Mouse (Mus musculus) heart, embryonic 15.5 days (tissue): ENCODE results near the gene Hist1h4j. TPM values are rescaled to one million over a fixed set of nuclear protein-coding genes. Genes with fewer than 3 reads are reported as not detected.
A peak's percentile ranks its signal among the peaks of the same experiment; 100 is the strongest.
"Not testable (repeated sequence)": the region's sequence is repeated elsewhere in the genome, so short reads cannot be mapped to it uniquely, and the experiment has no call there.

Source experiments
- ATAC-seq: fragments of 200-750 bp; cut with Nextera tagmentation; replicated peaks from 2 replicates; pipeline ENCODE4 v1.8.0; 2017; ENCODE audit warnings: low read depth, moderate TSS enrichment; ENCODE audit not compliant: insufficient number of reproducible peaks, insufficient read depth, low FRiP score
- H3K27ac ChIP-seq: fragments of 300-500 bp; sonication (generic); 2 replicates; pipeline ENCODE4 v1.5.1; 2015; ENCODE audit warnings: mild to moderate bottlenecking, inconsistent platforms
- H3K27me3 ChIP-seq: fragments of 300-500 bp; sonication (generic); 2 replicates; pipeline ENCODE4 v1.6.1; 2015; ENCODE audit warnings: inconsistent platforms
- H3K36me3 ChIP-seq: fragments of 300-500 bp; sonication (generic); 2 replicates; pipeline ENCODE4 v1.6.1; 2015; ENCODE audit warnings: mild to moderate bottlenecking, inconsistent platforms
- H3K4me1 ChIP-seq: fragments of 300-500 bp; sonication (generic); replicated peaks from 2 replicates; pipeline ENCODE4 v1.6.1; 2015; ENCODE audit warnings: inconsistent platforms
- H3K4me2 ChIP-seq: fragments of 300-500 bp; sonication (generic); 2 replicates; pipeline ENCODE4 v1.6.1; 2015; ENCODE audit warnings: inconsistent platforms, mild to moderate bottlenecking, moderate library complexity
- H3K4me3 ChIP-seq: fragments of 300-500 bp; sonication (generic); 2 replicates; pipeline ENCODE4 v1.5.1; 2015; ENCODE audit warnings: mild to moderate bottlenecking, inconsistent platforms
- H3K9ac ChIP-seq: fragments of 300-500 bp; sonication (generic); 2 replicates; pipeline ENCODE4 v1.6.1; 2015; ENCODE audit warnings: mild to moderate bottlenecking, inconsistent platforms
- H3K9me3 ChIP-seq: fragments of 300-500 bp; sonication (generic); replicated peaks from 2 replicates; pipeline ENCODE4 v1.6.1; 2016; ENCODE audit warnings: inconsistent platforms
- WGBS: fragments of 180-500 bp; shearing (Covaris S2); methylation state at CpG from one replicate; pipeline ENCODE4 v1.1.7; 2015; ENCODE audit warnings: mixed read lengths; 5-methylcytosine and 5-hydroxymethylcytosine counted together
- polyA plus RNA-seq: library from polyadenylated mRNA; unstranded; fragments of >200 nt; fragmentation: Nextera tagmentation; extraction: Ambion mirVana; gene quantifications from 2 replicates; pipeline ENCODE4 v1.2.1, GENCODE M21; 2015

Hist1h4j gene
- polyA plus RNA-seq, result 0.66 and 0.67 TPM in 2 replicates

GRCm38 (mm10) chr13:21734906-21735767 lies at the start of gene Hist1h4j:
TSS of gene Hist1h4j (plus strand) at chr13:21735064.
- H3K9ac ChIP-seq, result peak within 1 kb of the TSS; percentile 64
- H3K9me3 ChIP-seq, H3K27me3 ChIP-seq, H3K36me3 ChIP-seq, H3K4me1 ChIP-seq: not testable (repeated sequence)
- peak; percentile 90 for ATAC-seq
- WGBS, result under 1% methylated on average over 46 of the region's 56 CpGs
- peak within 1 kb of the TSS; percentile 94 for H3K27ac ChIP-seq
- peak within 1 kb of the TSS; percentile 56 for H3K4me3 ChIP-seq
- H3K4me2 ChIP-seq, result peak within 1 kb of the TSS; percentile 81

GRCm38 (mm10) chr13:21697811-21698210 lies 37.1 kb upstream of the Hist1h4j start, which contains the start of gene Olfr1359:
TSS of gene Olfr1359 (plus strand) at chr13:21698111.
- H3K4me1 ChIP-seq, result no peaks in the 10 kb centered on the region
- no peaks in the 10 kb centered on the region for H3K36me3 ChIP-seq
- no peaks in the 10 kb centered on the region for H3K27me3 ChIP-seq
- H3K27ac ChIP-seq, result no peak within 1 kb of the TSS
- no peak within 1 kb of the TSS for H3K4me3 ChIP-seq
- H3K9me3 ChIP-seq, result no peaks in the 10 kb centered on the region
- no peak within 1 kb of the TSS for H3K9ac ChIP-seq
- no peak for ATAC-seq
- H3K4me2 ChIP-seq, result no peak within 1 kb of the TSS

- H3K4me2 ChIP-seq, result no peak overlapping the region
- H3K4me3 ChIP-seq, result no peak overlapping the region
- no peaks in the 10 kb centered on the region for H3K9me3 ChIP-seq
- no peaks in the 10 kb centered on the region for H3K27me3 ChIP-seq
- no peaks in the 10 kb centered on the region for H3K4me1 ChIP-seq
- WGBS, result 67% methylated on average over 4 of the region's 4 CpGs
- H3K27ac ChIP-seq, result no peak overlapping the region
- no peak for ATAC-seq
- no peaks in the 10 kb centered on the region for H3K36me3 ChIP-seq
- no peak overlapping the region for H3K9ac ChIP-seq
Observed at GRCm38 (mm10) chr13:21706669-21707068, 28.2 kb upstream of the Hist1h4j start.

- no peaks in the 10 kb centered on the region for H3K27me3 ChIP-seq
- peaks cover 4% of the 10 kb centered on the region for H3K4me1 ChIP-seq
- peak overlapping the region; percentile 65 for H3K4me2 ChIP-seq
- no peaks in the 10 kb centered on the region for H3K36me3 ChIP-seq
- H3K9ac ChIP-seq, result peak overlapping the region; percentile 69
- peak overlapping the region; percentile 82 for H3K4me3 ChIP-seq
- peak overlapping the region; percentile 89 for H3K27ac ChIP-seq
- no peaks in the 10 kb centered on the region for H3K9me3 ChIP-seq
- WGBS, result under 1% methylated on average over 32 of the region's 32 CpGs
- peak; percentile 72; the same call in 1 of the 2 replicates for ATAC-seq
Observed at GRCm38 (mm10) chr13:21710031-21710711, 24.7 kb upstream of the Hist1h4j start.

- Histone ChIP-seq H3K4me2 (peak overlapping the region; percentile 65), H3K4me3 (peak overlapping the region; percentile 82), H3K9me3 (no peaks in the 10 kb centered on the region), H3K4me1 (peaks cover 8% of the 10 kb centered on the region), H3K36me3 (no peaks in the 10 kb centered on the region), H3K9ac (peak overlapping the region; percentile 40), H3K27me3 (no peaks in the 10 kb centered on the region), H3K27ac (peak overlapping the region; percentile 43; the same call in 1 of the 2 replicates)
- peak; percentile 73 for ATAC-seq
- 3% methylated on average over 22 of the region's 22 CpGs for WGBS
Observed at GRCm38 (mm10) chr13:21710821-21711525, 23.9 kb upstream of the Hist1h4j start.

GRCm38 (mm10) chr13:21711698-21712097 lies 23.2 kb upstream of the Hist1h4j start:
- peaks cover 9% of the 10 kb centered on the region for H3K4me1 ChIP-seq
- H3K9ac ChIP-seq, result 0 out of 2 replicates have a peak overlapping the region, but pooled peaks have one; percentile 40
- 28% methylated on average over 4 of the region's 4 CpGs for WGBS
- H3K27me3 ChIP-seq, result no peaks in the 10 kb centered on the region
- H3K9me3 ChIP-seq, result no peaks in the 10 kb centered on the region
- H3K4me3 ChIP-seq, result peak overlapping the region; percentile 82
- no peak overlapping the region for H3K27ac ChIP-seq
- H3K36me3 ChIP-seq, result no peaks in the 10 kb centered on the region
- ATAC-seq, result no peak
- peak overlapping the region; percentile 65 for H3K4me2 ChIP-seq

- Histone ChIP-seq H3K27ac (peak overlapping the region; percentile 91), H3K27me3 (no peaks in the 10 kb centered on the region), H3K9me3 (no peaks in the 10 kb centered on the region), H3K9ac (0 out of 2 replicates have a peak overlapping the region, but pooled peaks have one; percentile 56), H3K4me2 (peak overlapping the region; percentile 83), H3K36me3 (no peaks in the 10 kb centered on the region), H3K4me3 (peak overlapping the region; percentile 49), H3K4me1 (peaks cover 23% of the 10 kb centered on the region)
- 1% methylated on average over 7 of the region's 7 CpGs for WGBS
- no peak for ATAC-seq
Observed at GRCm38 (mm10) chr13:21714725-21715124, 20.1 kb upstream of the Hist1h4j start.

- H3K9ac ChIP-seq, result peak overlapping the region; percentile 56
- H3K9me3 ChIP-seq, result no peaks in the 10 kb centered on the region
- peaks cover 23% of the 10 kb centered on the region for H3K4me1 ChIP-seq
- H3K36me3 ChIP-seq, result no peaks in the 10 kb centered on the region
- ATAC-seq, result no peak
- WGBS, result under 1% methylated on average over 22 of the region's 22 CpGs
- peak overlapping the region; percentile 91 for H3K27ac ChIP-seq
- no peaks in the 10 kb centered on the region for H3K27me3 ChIP-seq
- H3K4me3 ChIP-seq, result peak overlapping the region; percentile 49
- peak overlapping the region; percentile 83 for H3K4me2 ChIP-seq
Observed at GRCm38 (mm10) chr13:21715131-21715863, 19.6 kb upstream of the Hist1h4j start.

GRCm38 (mm10) chr13:21715864-21716539 lies 18.9 kb upstream of the Hist1h4j start, which contains the start of the genes Hist1h2bl and Hist1h2ai:
TSS of gene Hist1h2bl (minus strand) at chr13:21716143.
TSS of gene Hist1h2ai (plus strand) at chr13:21716422.
- H3K36me3 ChIP-seq, H3K9me3 ChIP-seq, H3K27me3 ChIP-seq: not testable (repeated sequence)
- Histone ChIP-seq H3K4me3 (peak within 1 kb of the TSS; percentile 49), H3K9ac (peak within 1 kb of the TSS; percentile 63), H3K27ac (peak within 1 kb of the TSS; percentile 91), H3K4me1 (peaks cover 25% of the 10 kb centered on the region), H3K4me2 (peak within 1 kb of the TSS; percentile 83)
- ATAC-seq, result peak; percentile 92
- 0% methylated on average over 36 of the region's 50 CpGs for WGBS
